Comparison of ENCODE assay signal across 8 mouse cellular contexts in genomic region chr3:145575743-145576481, GRCm38 (mm10). TPM values are rescaled to one million over a fixed set of nuclear protein-coding genes. Genes with fewer than 3 reads are reported as not detected.
DNase-seq lines count a peak whose midpoint lies in the region; ATAC-seq lines count a peak whose summit lies in the region.

Gene Znhit6 (plus strand): TSS chr3:145576205.

- H3K4me3 ChIP-seq in heart, embryonic 14.5 days (ENCODE audit: control insufficient read depth in 1 of 2, insufficient read depth in 1 of 2, low read depth in 1 of 2, low read length in 2 of 2): peak within 1 kb of the TSS; percentile 69 to 78
- H3K4me3 ChIP-seq in liver, embryonic 13.5 days (replicated peaks): peak within 1 kb of the TSS; percentile 75
- H3K4me3 ChIP-seq in stomach, embryonic 16.5 days (replicated peaks; ENCODE audit: low read length): peak within 1 kb of the TSS; percentile 94

- H3K36me3 ChIP-seq in heart, embryonic 14.5 days (ENCODE audit: control insufficient read depth, insufficient read depth, low read length): peaks cover 27% of the 10 kb centered on the region
- peaks cover 23% of the 10 kb centered on the region for H3K36me3 ChIP-seq in liver, embryonic 13.5 days
- peaks cover 3% of the 10 kb centered on the region; the same call in 1 of the 2 replicates for H3K36me3 ChIP-seq in stomach, embryonic 16.5 days (ENCODE audit: control insufficient read depth, insufficient read depth, low read length)

- H3K9me3 ChIP-seq in heart, embryonic 14.5 days (ENCODE audit: control insufficient read depth, low read length): no peaks in the 10 kb centered on the region
- H3K9me3 ChIP-seq in liver, embryonic 13.5 days (replicated peaks): no peaks in the 10 kb centered on the region
- no peaks in the 10 kb centered on the region for H3K9me3 ChIP-seq in stomach, embryonic 16.5 days (replicated peaks; ENCODE audit: control insufficient read depth, low read length)

- H3K27ac ChIP-seq in heart, embryonic 14.5 days (replicated peaks in 1 of 2; ENCODE audit: control insufficient read depth in 1 of 2, insufficient read depth in 1 of 2, low read depth in 2 of 2, low read length in 2 of 2): no peak within 1 kb of the TSS; a peak in 1 of 4 replicates
- H3K27ac ChIP-seq in liver, embryonic 13.5 days: peak within 1 kb of the TSS; percentile 50; the same call in 1 of the 2 replicates
- peak within 1 kb of the TSS; percentile 69 for H3K27ac ChIP-seq in stomach, embryonic 16.5 days (ENCODE audit: low read length)

- DNase-seq in c-Kit-negative CD71-positive TER-119-positive erythroid progenitor cells, embryonic 14.5 days (ENCODE audit: low read depth, low spot score): peak; percentile 72
- DNase-seq in fibroblast of lung, adult 2 months (ENCODE audit: low read depth): peak; percentile 76
- peak; percentile 96 for DNase-seq in kidney, postnatal 14 days
- peak; percentile 84 for DNase-seq in liver, embryonic 13.5 days
- peak; percentile 92 for DNase-seq in neural tube, embryonic 10.5 days (ENCODE audit: extremely low spot score, low spot score)

- peak; percentile 93 for ATAC-seq in CD4-positive, CD25-positive, alpha-beta regulatory T cell, adult 4 months
- peak; percentile 83 for ATAC-seq in heart, embryonic 14.5 days (ENCODE audit: insufficient number of reproducible peaks, insufficient read depth, low FRiP score, low read depth)
- ATAC-seq in liver, embryonic 13.5 days (ENCODE audit: low read depth): peak; percentile 87
- peak; percentile 91 for ATAC-seq in stomach, embryonic 16.5 days (ENCODE audit: insufficient read depth, low FRiP score)

- peaks cover 4 to 9% of the 10 kb centered on the region in 2 experiments for H3K4me1 ChIP-seq in heart, embryonic 14.5 days (ENCODE audit: control insufficient read depth in 2 of 2, insufficient read depth in 2 of 2, low read length in 2 of 2)
- H3K4me1 ChIP-seq in liver, embryonic 13.5 days (replicated peaks): peaks cover 26% of the 10 kb centered on the region
- H3K4me1 ChIP-seq in stomach, embryonic 16.5 days (ENCODE audit: control insufficient read depth, insufficient read depth, low read length): peaks cover 7% of the 10 kb centered on the region

- peak within 1 kb of the TSS; percentile 82 for H3K9ac ChIP-seq in heart, embryonic 14.5 days (ENCODE audit: low read length)
- H3K9ac ChIP-seq in liver, embryonic 13.5 days: peak within 1 kb of the TSS; percentile 73
- peak within 1 kb of the TSS; percentile 81 for H3K9ac ChIP-seq in stomach, embryonic 16.5 days (ENCODE audit: low read length)

- 5% methylated on average over 37 of the region's 37 CpGs for WGBS in heart, embryonic 14.5 days
- WGBS in liver, embryonic 13.5 days (ENCODE audit: insufficient replicate concordance): 5% methylated on average over 37 of the region's 37 CpGs
- 5% methylated on average over 37 of the region's 37 CpGs for WGBS in stomach, embryonic 16.5 days

- peak within 1 kb of the TSS; percentile 85 for H3K4me2 ChIP-seq in heart, embryonic 14.5 days (ENCODE audit: low read length)
- peak within 1 kb of the TSS; percentile 86 for H3K4me2 ChIP-seq in liver, embryonic 13.5 days
- peak within 1 kb of the TSS; percentile 67 for H3K4me2 ChIP-seq in stomach, embryonic 16.5 days (ENCODE audit: low read depth, low read length)

- H3K27me3 ChIP-seq in heart, embryonic 14.5 days (ENCODE audit: control insufficient read depth, insufficient read depth, low read length): no peaks in the 10 kb centered on the region
- no peaks in the 10 kb centered on the region for H3K27me3 ChIP-seq in liver, embryonic 13.5 days
- no peaks in the 10 kb centered on the region for H3K27me3 ChIP-seq in stomach, embryonic 16.5 days (ENCODE audit: control insufficient read depth, insufficient read depth, low read length)

RNA-seq across cellular contexts. Expression of gene Znhit6, which starts in this region (rescaled TPM):
- 10 to 100 TPM; 27.5 to 32.0 TPM for polyA plus RNA-seq in CD4-positive, CD25-positive, alpha-beta regulatory T cell, adult 4 months (2017; shearing (Covaris generic))
- polyA plus RNA-seq in heart, embryonic 14.5 days (2014; fragmentation: Nextera tagmentation; extraction: Ambion mirVana): 18.0 and 20.2 TPM in 2 replicates
- polyA plus RNA-seq in liver, embryonic 13.5 days (2015; fragmentation: Nextera tagmentation; extraction: Ambion mirVana): 20.5 and 23.3 TPM in 2 replicates
- 24.3 and 27.3 TPM in 2 replicates for polyA plus RNA-seq in stomach, embryonic 16.5 days (2015; fragmentation: Nextera tagmentation; extraction: Ambion mirVana)

Comparison
In these comparisons a context has a peak if more than half of its experiments do, and no peak if none do; other contexts are left out.
1. H3K27ac ChIP-seq: peak in liver, embryonic 13.5 days (single experiment) and stomach, embryonic 16.5 days (single experiment); none in heart, embryonic 14.5 days (0 of 2).
2. Peak in every context shown above with its lines, with median percentiles within 50 percentile points of each other: ATAC-seq, DNase-seq, H3K4me2 ChIP-seq, H3K4me3 ChIP-seq and H3K9ac ChIP-seq.